Mouse (Mus musculus) limb, embryonic 15.5 days (tissue): ENCODE measurements around the gene Cdyl2. TPM values are rescaled to one million over a fixed set of nuclear protein-coding genes. Genes with fewer than 3 reads are reported as not detected.

Experiments
- ATAC-seq: fragments of 200-750 bp; cut with Nextera tagmentation; 2 replicates; pipeline ENCODE4 v1.8.0; 2017; ENCODE audit warnings: low read depth, moderate TSS enrichment; ENCODE audit not compliant: insufficient number of reproducible peaks, low FRiP score, low TSS enrichment
- H3K27ac ChIP-seq: fragments of 300-500 bp; sonication (generic); 2 replicates; pipeline ENCODE4 v1.5.1; 2015; ENCODE audit warnings: moderate library complexity, mild to moderate bottlenecking, inconsistent platforms
- H3K27me3 ChIP-seq: fragments of 300-500 bp; sonication (generic); 2 replicates; pipeline ENCODE4 v1.6.1; 2015; ENCODE audit warnings: inconsistent platforms
- H3K36me3 ChIP-seq: fragments of 300-500 bp; sonication (generic); 2 replicates; pipeline ENCODE4 v1.6.1; 2015; ENCODE audit warnings: inconsistent platforms
- H3K4me1 ChIP-seq: fragments of 300-500 bp; sonication (generic); 2 replicates; pipeline ENCODE4 v1.6.1; 2015; ENCODE audit warnings: inconsistent platforms
- H3K4me2 ChIP-seq: fragments of 300-500 bp; sonication (generic); 2 replicates; pipeline ENCODE4 v1.6.1; 2015; ENCODE audit warnings: mild to moderate bottlenecking, inconsistent platforms
- H3K4me3 ChIP-seq: fragments of 300-500 bp; sonication (generic); 2 replicates; pipeline ENCODE4 v1.5.1; 2015; ENCODE audit warnings: mild to moderate bottlenecking, inconsistent platforms
- H3K9ac ChIP-seq: fragments of 300-500 bp; sonication (generic); 2 replicates; pipeline ENCODE4 v1.6.1; 2015; ENCODE audit warnings: inconsistent platforms
- H3K9me3 ChIP-seq: fragments of 300-500 bp; sonication (generic); 2 replicates; pipeline ENCODE4 v1.6.1; 2016; ENCODE audit warnings: inconsistent platforms
- WGBS: fragments of 180-500 bp; shearing (Covaris S2); methylation state at CpG from one replicate; pipeline ENCODE4 v1.1.7; 2015; 5-methylcytosine and 5-hydroxymethylcytosine counted together
- polyA plus RNA-seq: library from polyadenylated mRNA; unstranded; fragments of >200 nt; fragmentation: Nextera tagmentation; extraction: Ambion mirVana; gene quantifications from 2 replicates; pipeline ENCODE4 v1.2.1, GENCODE M21; 2015

Cdyl2 gene
- polyA plus RNA-seq, 1 experiment from 2014 or later: 8.3 TPM

DNA sequence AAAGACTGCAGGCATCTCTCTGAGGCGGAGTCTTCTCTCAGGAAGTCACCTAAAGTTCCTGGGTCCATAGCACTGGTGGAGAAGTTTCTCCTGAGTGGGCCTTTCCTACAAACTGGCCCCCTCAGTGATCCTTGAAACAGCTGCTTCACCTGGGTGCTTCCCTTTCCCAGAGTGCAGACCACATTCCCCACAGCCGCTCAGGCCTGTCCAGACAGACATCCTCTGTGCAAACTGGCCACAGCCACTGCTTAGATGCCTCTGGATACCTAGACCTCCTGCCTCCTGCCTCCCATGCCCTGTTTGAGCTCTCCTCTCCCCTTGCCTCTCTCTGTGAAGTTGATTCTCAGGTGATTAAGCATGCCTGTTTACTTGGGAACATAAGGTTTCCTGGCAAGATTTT is 156.1 kb downstream of the Cdyl2 start:
- Histone ChIP-seq H3K9ac (no peak overlapping the region), H3K36me3 (0 out of 2 replicates have a peak, but pooled peaks cover 2% of the 10 kb centered on the region), H3K4me2 (no peak overlapping the region), H3K4me1 (no peaks in the 10 kb centered on the region), H3K27ac (no peak overlapping the region), H3K27me3 (no peaks in the 10 kb centered on the region), H3K4me3 (no peak overlapping the region), H3K9me3 (no peaks in the 10 kb centered on the region)
- WGBS: 91% methylated on average over 2 of the region's 2 CpGs
- ATAC-seq: no peak

DNA sequence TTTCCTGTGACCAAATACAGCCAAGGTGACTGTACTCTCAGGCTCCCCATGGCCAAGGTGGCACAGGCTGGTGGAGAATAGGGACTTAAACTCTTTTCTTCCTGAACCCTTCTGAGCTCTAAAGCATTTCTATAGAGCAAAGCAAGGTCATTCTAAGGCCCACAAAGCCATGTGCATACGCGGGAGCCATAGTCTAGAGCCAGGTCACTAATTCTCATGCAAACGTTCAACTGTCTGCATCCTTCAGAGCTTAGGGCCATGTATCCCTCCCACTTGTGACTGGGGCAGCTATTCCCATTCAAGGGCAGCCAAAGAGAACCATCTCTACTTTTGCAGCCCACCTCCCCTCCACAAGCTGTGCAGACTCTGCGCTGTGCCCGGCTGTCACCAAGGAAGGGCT is 159.7 kb downstream of the Cdyl2 start:
- Histone ChIP-seq H3K4me2 (no peak overlapping the region), H3K9me3 (no peaks in the 10 kb centered on the region), H3K9ac (no peak overlapping the region), H3K27me3 (no peaks in the 10 kb centered on the region), H3K36me3 (0 out of 2 replicates have a peak, but pooled peaks cover 2% of the 10 kb centered on the region), H3K4me1 (no peaks in the 10 kb centered on the region), H3K27ac (no peak overlapping the region), H3K4me3 (no peak overlapping the region)
- no peak for ATAC-seq
- WGBS: 95% methylated on average over 5 of the region's 5 CpGs

DNA sequence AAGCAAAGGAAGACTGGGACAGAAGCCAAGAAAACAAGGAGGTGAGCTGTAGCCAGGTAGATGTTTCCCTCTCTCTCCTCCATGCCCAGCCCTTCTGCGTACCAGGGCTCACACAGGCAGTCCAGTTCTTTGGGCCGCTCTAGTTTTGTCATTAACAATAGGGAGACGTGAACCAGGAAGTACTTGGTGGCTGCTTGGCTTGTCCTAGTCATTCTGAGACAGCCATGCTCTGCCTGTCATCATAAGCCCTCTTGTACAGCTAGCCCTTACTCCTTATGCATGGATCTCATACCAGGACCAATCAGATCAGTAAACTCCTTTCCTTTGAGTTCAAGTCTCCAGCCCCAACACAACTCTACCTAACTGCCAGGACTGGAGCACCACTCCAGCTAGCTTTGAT is 180.0 kb downstream of the Cdyl2 start:
- 86% methylated on average over 3 of the region's 3 CpGs for WGBS
- H3K27ac ChIP-seq: no peak overlapping the region

DNA sequence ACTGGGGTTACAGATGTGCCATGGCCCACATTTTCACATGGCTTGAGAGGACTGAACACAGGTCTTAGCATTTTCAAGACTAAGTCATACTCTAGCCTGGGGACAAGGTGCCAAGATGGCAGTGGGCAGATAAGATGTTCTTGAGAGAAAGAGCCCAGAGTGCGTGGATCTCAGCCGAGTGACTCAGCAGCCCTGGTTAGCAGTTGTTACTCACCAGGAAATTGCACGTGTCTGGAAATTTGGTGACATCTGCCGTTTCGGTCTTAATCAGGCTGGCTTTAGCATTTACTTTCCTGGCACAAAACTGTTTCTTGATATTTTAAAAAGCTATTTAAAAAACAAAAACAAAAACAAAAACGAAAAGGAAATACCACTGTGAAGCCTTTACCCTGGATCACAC is 180.5 kb downstream of the Cdyl2 start:
- no peak for ATAC-seq
- Histone ChIP-seq H3K36me3 (no peaks in the 10 kb centered on the region), H3K27ac (no peak overlapping the region), H3K4me2 (no peak overlapping the region), H3K27me3 (no peaks in the 10 kb centered on the region), H3K4me1 (no peaks in the 10 kb centered on the region), H3K4me3 (no peak overlapping the region), H3K9me3 (no peaks in the 10 kb centered on the region), H3K9ac (no peak overlapping the region)
- 75% methylated on average over 6 of the region's 6 CpGs for WGBS

More for the DNA sequence above, 180.0 kb downstream of the Cdyl2 start:
- no peaks in the 10 kb centered on the region for H3K4me1 ChIP-seq
- no peaks in the 10 kb centered on the region for H3K36me3 ChIP-seq
- no peak overlapping the region for H3K4me3 ChIP-seq
- H3K9me3 ChIP-seq: no peaks in the 10 kb centered on the region
- ATAC-seq: no peak
- no peaks in the 10 kb centered on the region for H3K27me3 ChIP-seq
- no peak overlapping the region for H3K9ac ChIP-seq
- no peak overlapping the region for H3K4me2 ChIP-seq

DNA sequence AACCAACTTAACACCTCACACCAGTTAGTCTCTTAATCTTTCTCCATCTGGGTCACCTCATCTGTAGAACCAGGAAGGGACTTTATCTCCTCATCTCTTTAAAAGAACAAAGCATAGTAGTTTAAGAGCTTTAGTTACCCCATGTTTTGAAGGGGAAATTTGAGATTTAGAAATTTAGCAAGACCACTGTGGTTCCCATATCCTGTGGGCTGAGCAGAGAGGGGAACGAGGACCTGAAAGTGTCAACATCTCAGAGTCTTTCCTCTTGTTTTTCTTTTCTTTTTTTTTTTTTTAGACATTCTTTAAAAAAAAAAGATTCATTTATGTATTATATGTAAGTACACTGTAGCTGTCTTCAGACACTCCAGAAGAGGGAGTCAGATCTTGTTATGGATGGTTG is 189.4 kb downstream of the Cdyl2 start:
- no peak for ATAC-seq
- WGBS: 76% methylated on average over 1 of the region's 1 CpGs
- no peak overlapping the region for H3K4me2 ChIP-seq
- H3K4me3 ChIP-seq: no peak overlapping the region
- no peaks in the 10 kb centered on the region for H3K27me3 ChIP-seq
- no peaks in the 10 kb centered on the region for H3K4me1 ChIP-seq
- H3K27ac ChIP-seq: no peak overlapping the region
- no peak overlapping the region for H3K9ac ChIP-seq
- no peaks in the 10 kb centered on the region for H3K9me3 ChIP-seq
- H3K36me3 ChIP-seq: no peaks in the 10 kb centered on the region

DNA sequence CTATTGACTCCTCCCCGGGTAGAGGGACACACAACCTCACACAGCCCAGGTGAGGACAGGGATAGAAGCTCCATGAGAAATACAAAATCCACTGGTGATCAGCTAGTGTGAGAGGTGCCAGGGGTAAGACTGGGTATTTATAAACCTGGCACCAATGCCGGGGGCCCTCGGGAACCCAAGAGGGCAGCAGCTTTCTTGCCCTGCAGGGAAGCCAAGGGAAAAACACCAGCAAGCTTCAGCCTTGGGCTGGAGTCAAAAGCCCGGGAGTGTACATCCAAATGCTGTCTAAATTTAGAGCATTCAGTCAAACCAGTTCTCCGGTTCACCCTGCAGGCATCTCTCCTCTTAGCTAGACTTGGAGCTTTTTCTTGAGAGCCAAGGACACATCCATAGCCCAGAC is 189.9 kb downstream of the Cdyl2 start:
- no peak for ATAC-seq
- 77% methylated on average over 5 of the region's 5 CpGs for WGBS

DNA sequence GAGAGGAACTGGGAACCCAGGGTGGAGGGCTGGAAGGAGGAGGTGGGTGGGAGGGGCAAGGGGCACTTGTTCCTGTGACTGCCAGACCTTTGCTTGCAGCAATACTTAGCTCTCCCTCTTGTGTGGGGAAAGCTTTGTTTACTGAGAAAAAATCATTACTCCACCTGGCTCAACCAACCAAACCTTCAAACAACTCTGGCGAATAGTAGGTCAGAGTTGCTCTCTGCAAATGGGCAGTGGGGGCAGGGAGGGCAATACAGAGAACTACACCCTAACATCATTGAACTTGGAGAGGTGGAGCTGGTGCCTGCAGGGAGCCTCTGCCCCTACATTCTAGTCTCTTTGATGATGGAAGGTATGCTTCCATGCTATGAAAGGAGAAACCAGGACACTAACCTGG is 192.7 kb downstream of the Cdyl2 start:
- Histone ChIP-seq H3K4me2 (no peak overlapping the region), H3K27me3 (no peaks in the 10 kb centered on the region), H3K36me3 (no peaks in the 10 kb centered on the region), H3K4me3 (no peak overlapping the region), H3K9ac (no peak overlapping the region), H3K9me3 (no peaks in the 10 kb centered on the region), H3K4me1 (no peaks in the 10 kb centered on the region), H3K27ac (no peak overlapping the region)
- 100% methylated on average over 1 of the region's 1 CpGs for WGBS
- ATAC-seq: no peak

More for the DNA sequence above, 189.9 kb downstream of the Cdyl2 start:
- no peak overlapping the region for H3K27ac ChIP-seq
- no peaks in the 10 kb centered on the region for H3K9me3 ChIP-seq
- no peaks in the 10 kb centered on the region for H3K4me1 ChIP-seq
- no peak overlapping the region for H3K4me2 ChIP-seq
- no peak overlapping the region for H3K9ac ChIP-seq
- H3K27me3 ChIP-seq: no peaks in the 10 kb centered on the region
- no peaks in the 10 kb centered on the region for H3K36me3 ChIP-seq
- no peak overlapping the region for H3K4me3 ChIP-seq

DNA sequence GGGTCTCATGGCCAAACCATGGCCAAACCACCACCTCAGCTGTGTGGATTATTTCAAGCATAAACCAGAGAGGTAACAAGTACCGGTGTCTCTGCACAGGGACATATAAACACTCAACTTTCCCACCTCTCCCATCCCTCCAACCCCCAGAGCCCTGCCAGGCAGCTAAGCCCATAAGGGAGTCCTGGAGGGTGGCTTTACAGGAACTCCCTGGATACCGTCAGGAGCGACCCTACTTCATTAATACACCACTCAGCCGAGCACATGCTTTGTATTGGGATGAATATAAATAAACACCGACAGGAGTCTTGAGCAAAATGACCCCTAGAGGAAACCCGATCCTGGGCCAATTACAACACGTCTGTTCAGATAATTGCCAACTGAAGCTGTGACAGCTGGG is 194.0 kb downstream of the Cdyl2 start:
- WGBS: 23% methylated on average over 7 of the region's 7 CpGs
- Histone ChIP-seq H3K4me1 (no peaks in the 10 kb centered on the region), H3K9ac (no peak overlapping the region), H3K27me3 (no peaks in the 10 kb centered on the region), H3K9me3 (no peaks in the 10 kb centered on the region), H3K4me2 (no peak overlapping the region), H3K27ac (no peak overlapping the region), H3K36me3 (no peaks in the 10 kb centered on the region), H3K4me3 (no peak overlapping the region)
- no peak for ATAC-seq

DNA sequence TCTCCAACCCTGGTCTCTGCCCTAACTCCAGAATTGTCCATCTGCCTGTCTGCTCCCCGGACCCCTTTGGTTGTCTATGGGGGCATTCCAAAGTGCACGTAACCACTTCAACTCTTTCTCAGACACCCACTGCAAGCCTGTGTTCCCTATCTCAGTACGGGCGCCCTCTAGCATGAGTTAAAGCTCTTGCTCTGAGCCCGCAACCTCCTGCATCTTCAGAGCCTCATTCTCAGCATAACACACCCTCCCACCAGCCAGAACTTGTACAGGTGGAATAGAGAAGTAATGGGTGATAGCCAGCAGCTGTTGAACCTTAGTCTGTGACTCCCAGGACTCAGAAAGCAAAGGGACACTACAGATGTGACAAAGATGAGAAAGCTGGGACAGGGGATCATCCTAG is 196.0 kb downstream of the Cdyl2 start:
- no peak for ATAC-seq
- Histone ChIP-seq H3K9me3 (no peaks in the 10 kb centered on the region), H3K4me3 (no peak overlapping the region), H3K27me3 (no peaks in the 10 kb centered on the region), H3K9ac (no peak overlapping the region), H3K27ac (no peak overlapping the region), H3K4me2 (no peak overlapping the region), H3K4me1 (no peaks in the 10 kb centered on the region), H3K36me3 (no peaks in the 10 kb centered on the region)
- 79% methylated on average over 5 of the region's 5 CpGs for WGBS

DNA sequence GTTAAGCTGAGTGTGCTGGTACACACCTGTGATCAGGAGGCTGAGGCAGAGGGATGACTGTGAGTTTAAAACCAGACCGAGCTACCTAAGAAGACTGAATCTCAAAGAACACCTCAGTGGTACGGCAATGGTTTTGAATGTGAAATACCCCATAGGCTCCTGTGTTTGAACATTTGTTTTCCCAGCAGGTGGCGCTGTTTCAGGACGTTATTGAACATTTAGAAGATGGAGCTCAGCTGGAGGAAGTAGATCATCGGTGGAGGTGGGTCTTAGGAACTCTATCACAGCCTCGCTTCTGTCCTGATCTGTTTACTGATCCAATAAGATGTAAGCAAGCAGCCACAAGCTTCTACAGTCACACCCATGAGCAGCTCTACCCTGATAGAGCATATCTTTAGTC is 199.7 kb downstream of the Cdyl2 start:
- WGBS: 77% methylated on average over 6 of the region's 6 CpGs
- no peak overlapping the region for H3K4me3 ChIP-seq
- H3K9ac ChIP-seq: no peak overlapping the region
- no peaks in the 10 kb centered on the region for H3K4me1 ChIP-seq
- H3K27me3 ChIP-seq: no peaks in the 10 kb centered on the region
- no peaks in the 10 kb centered on the region for H3K36me3 ChIP-seq
- no peak overlapping the region for H3K4me2 ChIP-seq
- no peaks in the 10 kb centered on the region for H3K9me3 ChIP-seq
- no peak for ATAC-seq
- H3K27ac ChIP-seq: no peak overlapping the region

DNA sequence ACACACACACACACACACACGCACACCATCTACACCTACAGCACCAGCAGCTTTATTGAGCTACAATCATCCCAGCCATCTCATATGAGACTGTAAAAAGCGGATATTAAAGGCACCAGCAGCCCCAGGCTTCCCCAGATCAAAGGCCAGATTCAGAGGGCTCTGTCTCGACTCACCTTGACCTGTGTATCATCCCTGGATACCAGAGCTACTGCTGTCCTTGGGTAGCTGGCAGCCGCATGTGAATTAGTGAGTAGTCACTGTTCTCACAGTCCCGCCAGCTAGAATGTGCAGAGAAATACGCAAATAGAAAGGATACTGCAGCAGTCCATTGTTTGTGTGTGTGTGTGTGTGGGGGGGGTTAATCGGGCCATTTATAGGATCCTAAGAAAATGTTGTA is 204.1 kb downstream of the Cdyl2 start:
- H3K27me3 ChIP-seq: no peaks in the 10 kb centered on the region
- no peak overlapping the region for H3K4me2 ChIP-seq
- no peak overlapping the region for H3K4me3 ChIP-seq
- ATAC-seq: no peak
- no peaks in the 10 kb centered on the region for H3K4me1 ChIP-seq
- H3K9ac ChIP-seq: no peak overlapping the region
- H3K36me3 ChIP-seq: no peaks in the 10 kb centered on the region
- WGBS: 70% methylated on average over 7 of the region's 7 CpGs
- H3K9me3 ChIP-seq: no peaks in the 10 kb centered on the region
- no peak overlapping the region for H3K27ac ChIP-seq

DNA sequence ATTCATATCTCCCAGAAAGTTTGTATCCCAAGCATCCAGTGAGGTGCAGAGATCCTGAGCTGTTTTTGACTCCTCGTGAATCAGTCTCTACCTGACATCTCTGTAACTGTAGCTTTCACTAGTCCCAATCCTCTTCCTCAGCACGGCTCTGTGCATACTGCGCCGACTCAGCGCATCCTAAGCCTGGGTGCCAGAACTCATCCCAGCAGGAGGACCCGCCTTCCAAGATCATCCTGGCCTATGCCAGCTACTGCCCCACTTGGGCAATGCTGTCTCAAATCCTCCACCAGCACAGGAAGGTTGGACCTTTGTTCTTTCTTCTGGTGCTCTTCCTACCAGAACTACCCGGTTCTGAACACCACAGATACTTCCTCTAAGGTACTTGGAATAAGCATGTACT is 207.9 kb downstream of the Cdyl2 start:
- H3K9ac ChIP-seq: no peak overlapping the region
- H3K27ac ChIP-seq: no peak overlapping the region
- H3K36me3 ChIP-seq: no peaks in the 10 kb centered on the region
- H3K4me1 ChIP-seq: no peaks in the 10 kb centered on the region
- WGBS: 90% methylated on average over 7 of the region's 7 CpGs
- H3K27me3 ChIP-seq: no peaks in the 10 kb centered on the region
- ATAC-seq: no peak
- no peaks in the 10 kb centered on the region for H3K9me3 ChIP-seq
- no peak overlapping the region for H3K4me3 ChIP-seq
- H3K4me2 ChIP-seq: no peak overlapping the region
